Mouse (Mus musculus): ENCODE data around the gene Dido1. TPM values are rescaled to one million over a fixed set of nuclear protein-coding genes. Genes with fewer than 3 reads are reported as not detected.
A peak's percentile ranks its signal among the peaks of the same experiment; 100 is the strongest.

Gene Dido1
- polyA plus RNA-seq, 1 experiment from 2014 or later, result 26.0 TPM

- peak; percentile 80 for DNase-seq (ENCODE audit: low spot score)
- no peak overlapping the region for H3K4me3 ChIP-seq (ENCODE audit: low read depth, low read length)
- 76% methylated on average over 4 of the region's 4 CpGs for WGBS
- H3K27me3 ChIP-seq (replicated peaks; ENCODE audit: control insufficient read depth, insufficient read depth, low read length), result no peaks in the 10 kb centered on the region
- ATAC-seq (ENCODE audit: low read depth), result peak; percentile 81
- no peak overlapping the region for H3K4me2 ChIP-seq (ENCODE audit: low read depth, low read length)
- peaks cover 22% of the 10 kb centered on the region for H3K36me3 ChIP-seq (ENCODE audit: control insufficient read depth, insufficient read depth, low read length)
- no peaks in the 10 kb centered on the region for H3K9me3 ChIP-seq (ENCODE audit: control insufficient read depth, low read length)
- no peak overlapping the region for H3K27ac ChIP-seq (replicated peaks; ENCODE audit: low read depth, low read length)
- no peak overlapping the region for H3K9ac ChIP-seq (ENCODE audit: low read depth, low read length)
- 0 out of 2 replicates have a peak, but pooled peaks cover 4% of the 10 kb centered on the region for H3K4me1 ChIP-seq (ENCODE audit: control insufficient read depth, insufficient read depth, low read length)
Measured at GRCm38 (mm10) chr2:180657394-180658013, 52.3 kb downstream of the Dido1 start.

- no peaks in the 10 kb centered on the region for H3K9me3 ChIP-seq (ENCODE audit: control insufficient read depth, low read length)
- H3K4me1 ChIP-seq (ENCODE audit: control insufficient read depth, insufficient read depth, low read length), result 0 out of 2 replicates have a peak, but pooled peaks cover 4% of the 10 kb centered on the region
- DNase-seq (ENCODE audit: low spot score) (no peak), ATAC-seq (ENCODE audit: low read depth) (no peak)
- H3K27ac ChIP-seq (replicated peaks; ENCODE audit: low read depth, low read length), result no peak overlapping the region
- WGBS, result 54% methylated on average over 6 of the region's 6 CpGs
- no peak overlapping the region for H3K9ac ChIP-seq (ENCODE audit: low read depth, low read length)
- no peak overlapping the region for H3K4me2 ChIP-seq (ENCODE audit: low read depth, low read length)
- no peak overlapping the region for H3K4me3 ChIP-seq (ENCODE audit: low read depth, low read length)
- H3K36me3 ChIP-seq (ENCODE audit: control insufficient read depth, insufficient read depth, low read length), result no peaks in the 10 kb centered on the region
- H3K27me3 ChIP-seq (replicated peaks; ENCODE audit: control insufficient read depth, insufficient read depth, low read length), result no peaks in the 10 kb centered on the region
Measured at GRCm38 (mm10) chr2:180655150-180655549, 54.6 kb downstream of the Dido1 start.

- no peaks in the 10 kb centered on the region for H3K9me3 ChIP-seq (ENCODE audit: control insufficient read depth, low read length)
- no peak overlapping the region for H3K9ac ChIP-seq (ENCODE audit: low read depth, low read length)
- H3K4me3 ChIP-seq (ENCODE audit: low read depth, low read length), result no peak overlapping the region
- WGBS, result 83% methylated on average over 7 of the region's 7 CpGs
- no peaks in the 10 kb centered on the region for H3K27me3 ChIP-seq (replicated peaks; ENCODE audit: control insufficient read depth, insufficient read depth, low read length)
- no peak overlapping the region for H3K4me2 ChIP-seq (ENCODE audit: low read depth, low read length)
- H3K36me3 ChIP-seq (ENCODE audit: control insufficient read depth, insufficient read depth, low read length), result no peaks in the 10 kb centered on the region
- H3K27ac ChIP-seq (replicated peaks; ENCODE audit: low read depth, low read length), result no peak overlapping the region
- H3K4me1 ChIP-seq (ENCODE audit: control insufficient read depth, insufficient read depth, low read length), result 0 out of 2 replicates have a peak, but pooled peaks cover 2% of the 10 kb centered on the region
- no peak for DNase-seq (ENCODE audit: low spot score)
- no peak for ATAC-seq (ENCODE audit: low read depth)
Measured at GRCm38 (mm10) chr2:180654666-180655065, 55.1 kb downstream of the Dido1 start.

- H3K9ac ChIP-seq (ENCODE audit: low read depth, low read length), result no peak overlapping the region
- H3K36me3 ChIP-seq (ENCODE audit: control insufficient read depth, insufficient read depth, low read length), result no peaks in the 10 kb centered on the region
- ATAC-seq (ENCODE audit: low read depth) (no peak), DNase-seq (ENCODE audit: low spot score) (no peak)
- H3K4me3 ChIP-seq (ENCODE audit: low read depth, low read length), result no peak overlapping the region
- H3K9me3 ChIP-seq (ENCODE audit: control insufficient read depth, low read length), result peaks cover 16% of the 10 kb centered on the region
- no peak overlapping the region for H3K27ac ChIP-seq (replicated peaks; ENCODE audit: low read depth, low read length)
- H3K4me1 ChIP-seq (ENCODE audit: control insufficient read depth, insufficient read depth, low read length), result no peaks in the 10 kb centered on the region
- H3K4me2 ChIP-seq (ENCODE audit: low read depth, low read length), result no peak overlapping the region
- peaks cover 26% of the 10 kb centered on the region for H3K27me3 ChIP-seq (replicated peaks; ENCODE audit: control insufficient read depth, insufficient read depth, low read length)
Measured at GRCm38 (mm10) chr2:180646841-180647240, 63.0 kb downstream of the Dido1 start.

- H3K27me3 ChIP-seq (replicated peaks; ENCODE audit: control insufficient read depth, insufficient read depth, low read length), result peaks cover 55% of the 10 kb centered on the region
- peaks cover 16% of the 10 kb centered on the region for H3K9me3 ChIP-seq (ENCODE audit: control insufficient read depth, low read length)
- no peak overlapping the region for H3K4me2 ChIP-seq (ENCODE audit: low read depth, low read length)
- H3K36me3 ChIP-seq (ENCODE audit: control insufficient read depth, insufficient read depth, low read length), result no peaks in the 10 kb centered on the region
- ATAC-seq (ENCODE audit: low read depth), result no peak
- no peak overlapping the region for H3K27ac ChIP-seq (replicated peaks; ENCODE audit: low read depth, low read length)
- no peaks in the 10 kb centered on the region for H3K4me1 ChIP-seq (ENCODE audit: control insufficient read depth, insufficient read depth, low read length)
- no peak overlapping the region for H3K4me3 ChIP-seq (ENCODE audit: low read depth, low read length)
- no peak overlapping the region for H3K9ac ChIP-seq (ENCODE audit: low read depth, low read length)
- no peak for DNase-seq (ENCODE audit: low spot score)
Measured at GRCm38 (mm10) chr2:180643626-180644025, 66.2 kb downstream of the Dido1 start.

GRCm38 (mm10) chr2:180642555-180643260 lies 67.1 kb downstream of the Dido1 start, which contains the start of gene Tcfl5:
Gene Tcfl5, minus strand, starts transcription at chr2:180642708.
- peaks cover 16% of the 10 kb centered on the region for H3K9me3 ChIP-seq (ENCODE audit: control insufficient read depth, low read length)
- H3K27ac ChIP-seq (replicated peaks; ENCODE audit: low read depth, low read length), result no peak within 1 kb of the TSS
- H3K9ac ChIP-seq (ENCODE audit: low read depth, low read length), result 0 out of 2 replicates have a peak within 1 kb of the TSS, but pooled peaks have one; percentile 2
- H3K4me2 ChIP-seq (ENCODE audit: low read depth, low read length), result peak within 1 kb of the TSS; percentile 51
- H3K27me3 ChIP-seq (replicated peaks; ENCODE audit: control insufficient read depth, insufficient read depth, low read length), result peaks cover 55% of the 10 kb centered on the region
- H3K4me1 ChIP-seq (ENCODE audit: control insufficient read depth, insufficient read depth, low read length), result no peaks in the 10 kb centered on the region
- DNase-seq (ENCODE audit: low spot score), result no peak
- no peak for ATAC-seq (ENCODE audit: low read depth)
- peak within 1 kb of the TSS; percentile 39 for H3K4me3 ChIP-seq (ENCODE audit: low read depth, low read length)
- WGBS, result 6% methylated on average over 7 of the region's 56 CpGs
- H3K36me3 ChIP-seq (ENCODE audit: control insufficient read depth, insufficient read depth, low read length), result no peaks in the 10 kb centered on the region

GRCm38 (mm10) chr2:180641576-180642554 lies 67.9 kb downstream of the Dido1 start:
- peak overlapping the region; percentile 51 for H3K4me2 ChIP-seq (ENCODE audit: low read depth, low read length)
- no peaks in the 10 kb centered on the region for H3K36me3 ChIP-seq (ENCODE audit: control insufficient read depth, insufficient read depth, low read length)
- H3K27ac ChIP-seq (replicated peaks; ENCODE audit: low read depth, low read length), result no peak overlapping the region
- H3K9ac ChIP-seq (ENCODE audit: low read depth, low read length), result 0 out of 2 replicates have a peak overlapping the region, but pooled peaks have one; percentile 2
- ATAC-seq (ENCODE audit: low read depth) (peak; percentile 53; the same call in 1 of the 2 replicates), DNase-seq (ENCODE audit: low spot score) (no peak)
- H3K9me3 ChIP-seq (ENCODE audit: control insufficient read depth, low read length), result peaks cover 16% of the 10 kb centered on the region
- H3K4me1 ChIP-seq (ENCODE audit: control insufficient read depth, insufficient read depth, low read length), result no peaks in the 10 kb centered on the region
- peak overlapping the region; percentile 39 for H3K4me3 ChIP-seq (ENCODE audit: low read depth, low read length)
- 4% methylated on average over 38 of the region's 112 CpGs for WGBS
- peaks cover 55% of the 10 kb centered on the region for H3K27me3 ChIP-seq (replicated peaks; ENCODE audit: control insufficient read depth, insufficient read depth, low read length)

- 56% methylated on average over 2 of the region's 2 CpGs for WGBS
- no peaks in the 10 kb centered on the region for H3K36me3 ChIP-seq (ENCODE audit: control insufficient read depth, insufficient read depth, low read length)
- peak; percentile 42 for ATAC-seq (ENCODE audit: low read depth)
Measured at GRCm38 (mm10) chr2:180611882-180612281, 97.9 kb downstream of the Dido1 start.

More at GRCm38 (mm10) chr2:180611882-180612281, 97.9 kb downstream of the Dido1 start:
- Histone ChIP-seq H3K9ac (ENCODE audit: low read depth, low read length) (no peak overlapping the region), H3K4me2 (ENCODE audit: low read depth, low read length) (no peak overlapping the region), H3K27ac (replicated peaks; ENCODE audit: low read depth, low read length) (no peak overlapping the region; the same call in 1 of the 2 replicates), H3K4me3 (ENCODE audit: low read depth, low read length) (no peak overlapping the region), H3K9me3 (ENCODE audit: control insufficient read depth, low read length) (no peaks in the 10 kb centered on the region), H3K27me3 (replicated peaks; ENCODE audit: control insufficient read depth, insufficient read depth, low read length) (no peaks in the 10 kb centered on the region), H3K4me1 (ENCODE audit: control insufficient read depth, insufficient read depth, low read length) (no peaks in the 10 kb centered on the region)
- peak; percentile 20 for DNase-seq (ENCODE audit: low spot score)
